Mouse (Mus musculus) liver, postnatal 0 days (tissue): ENCODE measurements at regions not wholly inside any gene's neighbourhood (a gene's known extent, or its start where the extent isn't known, plus 50 kb on each side); places are given as distances from the start of the nearest gene placed in this dataset.

ENCODE experiments used
- ATAC-seq: fragments of 200-750 bp; cut with Nextera tagmentation; 2 replicates; pipeline ENCODE4 v1.8.0; 2017; ENCODE audit warnings: mild to moderate bottlenecking, moderate library complexity
- DNase-seq: peaks from one replicate; pipeline ENCODE4 v3.0.0-alpha.2; 2016
- H3K27ac ChIP-seq: fragments of 300-500 bp; sonication (generic); 2 replicates; pipeline ENCODE4 v1.5.1; 2014; ENCODE audit warnings: antibody characterized with exemption, moderate library complexity, mild to moderate bottlenecking, low read depth
- H3K27me3 ChIP-seq: fragments of 300-500 bp; sonication (generic); 2 replicates; pipeline ENCODE4 v1.6.1; 2014; ENCODE audit warnings: low read length, control low read depth, mixed read lengths; ENCODE audit not compliant: insufficient read depth
- H3K36me3 ChIP-seq: fragments of 300-500 bp; sonication (generic); replicated peaks from 2 replicates; pipeline ENCODE4 v1.6.1; 2014; ENCODE audit warnings: mild to moderate bottlenecking, control low read depth, low read length, moderate library complexity, mixed read lengths; ENCODE audit not compliant: insufficient read depth
- H3K4me1 ChIP-seq: fragments of 300-500 bp; sonication (generic); 2 replicates; pipeline ENCODE4 v1.6.1; 2014; ENCODE audit warnings: antibody characterized with exemption, mild to moderate bottlenecking, control low read depth; ENCODE audit not compliant: insufficient read depth
- H3K4me2 ChIP-seq: fragments of 300-500 bp; sonication (generic); 2 replicates; pipeline ENCODE4 v1.6.1; 2014; ENCODE audit warnings: low read depth, mild to moderate bottlenecking, low read length, moderate library complexity, mixed read lengths
- H3K4me3 ChIP-seq: fragments of 300-500 bp; sonication (generic); 2 replicates; pipeline ENCODE4 v1.5.1; 2014; ENCODE audit warnings: low read depth, low read length
- H3K9ac ChIP-seq: fragments of 300-500 bp; sonication (generic); replicated peaks from 2 replicates; pipeline ENCODE4 v1.6.1; 2014; ENCODE audit warnings: mild to moderate bottlenecking, moderate library complexity
- H3K9me3 ChIP-seq: fragments of 300-500 bp; sonication (generic); 2 replicates; pipeline ENCODE4 v1.6.1; 2016; ENCODE audit warnings: mild to moderate bottlenecking, control low read depth, low read length, mixed read lengths
- CTCF ChIP-seq: sonication (generic); IDR thresholded peaks from 2 replicates; pipeline ENCODE4 v1.5.1; 2016; ENCODE audit warnings: antibody characterized with exemption, low read depth
- EP300 ChIP-seq: IDR thresholded peaks from 2 replicates; pipeline ENCODE4 v1.6.1; 2016; ENCODE audit warnings: antibody characterized with exemption, low read depth, mild to moderate bottlenecking
- WGBS: fragments of 180-500 bp; shearing (Covaris S2); extraction: QIAGEN DNeasy Blood & Tissue Kit; methylation state at CpG from one replicate; pipeline ENCODE4 v1.1.7; 2014; ENCODE audit not compliant: insufficient replicate concordance; 5-methylcytosine and 5-hydroxymethylcytosine counted together

GRCm38 (mm10) chr8:54375373-54376098 is 153.8 kb upstream of the Asb5 start:
- no peak overlapping the region for H3K4me2 ChIP-seq
- H3K9ac ChIP-seq = no peak overlapping the region
- no peak overlapping the region for H3K4me3 ChIP-seq
- 72% methylated on average over 3 of the region's 3 CpGs for WGBS
- DNase-seq (no peak), ATAC-seq (no peak)
- H3K27ac ChIP-seq = no peak overlapping the region
- H3K4me1 ChIP-seq = no peaks in the 10 kb centered on the region
- H3K36me3 ChIP-seq = no peaks in the 10 kb centered on the region
- no peaks in the 10 kb centered on the region for H3K27me3 ChIP-seq
- no peak for TF ChIP-seq EP300
- no peak for TF ChIP-seq CTCF
- H3K9me3 ChIP-seq = no peaks in the 10 kb centered on the region

- no peak for DNase-seq
- H3K36me3 ChIP-seq = no peaks in the 10 kb centered on the region
- 42% methylated on average over 2 of the region's 2 CpGs for WGBS
- no peak overlapping the region for H3K4me3 ChIP-seq
- no peaks in the 10 kb centered on the region for H3K4me1 ChIP-seq
- no peak for TF ChIP-seq EP300
- TF ChIP-seq CTCF = no peak
- no peak for ATAC-seq
- no peaks in the 10 kb centered on the region for H3K27me3 ChIP-seq
- H3K9ac ChIP-seq = no peak overlapping the region
- no peak overlapping the region for H3K27ac ChIP-seq
- H3K4me2 ChIP-seq = no peak overlapping the region
- no peaks in the 10 kb centered on the region for H3K9me3 ChIP-seq
Observed at GRCm38 (mm10) chr8:54380191-54380590, 149.2 kb upstream of the Asb5 start.

DNA sequence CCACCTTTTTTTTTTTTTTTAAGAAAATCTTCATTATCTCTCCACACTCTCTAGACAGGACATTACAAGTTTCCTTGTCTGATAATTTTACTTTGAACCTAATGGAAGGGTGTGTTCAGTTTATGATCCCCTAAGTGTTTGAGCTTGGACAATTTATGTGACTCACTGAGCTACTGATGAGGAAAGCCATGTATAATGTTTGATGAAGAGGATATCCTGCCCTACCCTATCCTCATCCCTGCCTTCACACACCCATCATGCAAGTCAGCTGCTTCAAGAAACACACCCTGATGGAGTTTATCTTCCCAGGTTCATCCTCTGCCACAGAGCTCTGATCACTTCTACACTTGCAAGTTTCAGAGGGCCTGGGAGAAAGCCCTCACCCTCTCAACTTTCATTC is 136.5 kb upstream of the Asb5 start:
- Histone ChIP-seq H3K9ac (no peak overlapping the region), H3K27ac (no peak overlapping the region), H3K27me3 (no peaks in the 10 kb centered on the region), H3K4me3 (no peak overlapping the region), H3K4me2 (no peak overlapping the region), H3K36me3 (no peaks in the 10 kb centered on the region), H3K4me1 (no peaks in the 10 kb centered on the region), H3K9me3 (no peaks in the 10 kb centered on the region)
- TF ChIP-seq CTCF (no peak), EP300 (no peak)
- no peak for DNase-seq
- ATAC-seq = no peak

DNA sequence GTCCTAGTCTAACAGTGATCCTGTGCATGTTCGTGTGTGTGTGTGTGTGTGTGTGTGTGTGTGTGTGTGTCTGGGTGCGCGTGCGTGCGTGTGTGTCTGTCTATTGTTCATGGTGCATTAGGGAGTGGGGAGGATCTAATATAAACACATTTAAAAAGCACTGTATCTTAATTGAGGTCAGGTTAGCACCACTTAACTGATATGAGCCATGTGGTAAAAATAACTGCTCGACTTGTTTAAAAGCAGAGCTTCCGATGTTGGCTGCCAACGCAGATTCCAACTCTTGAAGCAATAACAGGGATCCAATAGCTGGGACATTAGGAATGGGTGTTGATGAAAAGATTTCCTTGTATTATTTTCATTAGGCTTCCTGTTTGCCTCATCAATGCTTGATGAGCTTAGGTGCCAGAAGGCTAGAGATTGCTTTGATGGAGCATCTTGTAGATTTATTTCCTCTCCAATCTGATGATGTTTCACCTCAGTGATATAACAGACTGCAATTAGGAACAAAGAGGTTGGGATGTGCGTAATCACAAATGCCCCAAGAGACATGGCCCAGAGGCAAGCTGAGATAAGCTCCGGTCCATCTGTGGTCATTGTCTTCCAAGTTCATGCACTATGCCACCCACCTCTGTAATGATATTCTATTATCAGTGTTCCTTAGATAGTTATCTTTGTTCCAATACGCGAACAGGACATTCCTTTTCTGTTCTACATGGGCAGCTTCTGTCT is 135.7 kb upstream of the Asb5 start:
- Histone ChIP-seq H3K27ac (no peak overlapping the region), H3K4me3 (no peak overlapping the region), H3K9ac (no peak overlapping the region), H3K9me3 (no peaks in the 10 kb centered on the region), H3K4me2 (no peak overlapping the region), H3K27me3 (no peaks in the 10 kb centered on the region), H3K36me3 (no peaks in the 10 kb centered on the region), H3K4me1 (no peaks in the 10 kb centered on the region)
- ATAC-seq = no peak
- WGBS = 73% methylated on average over 12 of the region's 12 CpGs
- DNase-seq = no peak
- TF ChIP-seq EP300 = no peak
- no peak for TF ChIP-seq CTCF

DNA sequence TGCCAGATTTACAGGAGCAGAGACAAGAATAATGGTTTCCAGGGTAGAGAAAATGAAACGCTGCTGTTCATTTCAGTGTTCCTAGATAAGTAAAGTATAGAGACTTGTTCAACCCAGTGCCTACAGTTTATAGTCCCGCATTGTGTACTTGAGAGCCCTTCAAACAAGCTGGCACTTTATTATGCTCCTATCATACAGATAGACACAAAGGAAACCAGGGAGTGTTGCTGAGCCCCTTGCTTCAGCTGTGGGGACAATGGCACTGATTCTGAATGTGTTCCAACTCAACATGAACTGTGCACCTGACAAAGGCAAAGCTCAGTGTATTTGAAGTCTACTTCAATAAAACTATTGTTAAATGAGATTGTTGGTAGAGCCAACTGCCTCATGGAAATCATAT is 123.7 kb upstream of the Asb5 start:
- Histone ChIP-seq H3K4me2 (no peak overlapping the region), H3K4me1 (no peaks in the 10 kb centered on the region), H3K9ac (no peak overlapping the region), H3K4me3 (no peak overlapping the region), H3K27me3 (no peaks in the 10 kb centered on the region), H3K36me3 (no peaks in the 10 kb centered on the region), H3K9me3 (no peaks in the 10 kb centered on the region), H3K27ac (no peak overlapping the region)
- DNase-seq (no peak), ATAC-seq (no peak)
- WGBS = 66% methylated on average over 2 of the region's 2 CpGs
- TF ChIP-seq CTCF (no peak), EP300 (no peak)

- Histone ChIP-seq H3K4me3 (no peak overlapping the region), H3K27ac (no peak overlapping the region), H3K9me3 (no peaks in the 10 kb centered on the region), H3K9ac (no peak overlapping the region), H3K36me3 (no peaks in the 10 kb centered on the region), H3K27me3 (no peaks in the 10 kb centered on the region), H3K4me2 (no peak overlapping the region), H3K4me1 (no peaks in the 10 kb centered on the region)
- no peak for TF ChIP-seq EP300
- DNase-seq (no peak), ATAC-seq (no peak)
- 76% methylated on average over 4 of the region's 4 CpGs for WGBS
Observed at GRCm38 (mm10) chr8:54414092-54414799, 115.1 kb upstream of the Asb5 start.
